Mouse (Mus musculus) thymus, postnatal 0 days (tissue): ENCODE measurements around the gene Tk1. TPM values are rescaled to one million over a fixed set of nuclear protein-coding genes. Genes with fewer than 3 reads are reported as not detected.
"Not testable (repeated sequence)": the region's sequence is repeated elsewhere in the genome, so short reads cannot be mapped to it uniquely, and the experiment has no call there.

ENCODE experiments used
- DNase-seq: peaks from one replicate; pipeline ENCODE4 v3.0.0-alpha.2; 2015; ENCODE audit warnings: low spot score
- polyA plus RNA-seq: library from polyadenylated mRNA; unstranded; fragments of >200 nt; fragmentation: Nextera tagmentation; extraction: Ambion mirVana; gene quantifications from 2 replicates; pipeline ENCODE4 v1.2.1, GENCODE M21; 2015

Gene Tk1
- polyA plus RNA-seq, 1 experiment from 2014 or later, result 133 TPM

GRCm38 (mm10) chr11:117847593-117848215 lies 21.8 kb upstream of the Tk1 start:
- DNase-seq, result no peak

- peak; percentile 24 for DNase-seq
These were observed 20.7 kb upstream of the Tk1 start for GRCm38 (mm10) chr11:117846640-117847039.

- no peak for DNase-seq
These were observed 19.8 kb upstream of the Tk1 start for GRCm38 (mm10) chr11:117845651-117846050.

- no peak for DNase-seq
These were observed 19.1 kb upstream of the Tk1 start for GRCm38 (mm10) chr11:117844997-117845396.

- no peak for DNase-seq
These were observed 17.5 kb upstream of the Tk1 start for GRCm38 (mm10) chr11:117843434-117843833.

GRCm38 (mm10) chr11:117840910-117841309 lies 15.0 kb upstream of the Tk1 start:
- DNase-seq, result no peak

GRCm38 (mm10) chr11:117839021-117839420 lies 13.1 kb upstream of the Tk1 start:
- DNase-seq, result no peak

- DNase-seq, result no peak
These were observed 12.7 kb upstream of the Tk1 start for GRCm38 (mm10) chr11:117838572-117838971.

GRCm38 (mm10) chr11:117836306-117836705 lies 10.4 kb upstream of the Tk1 start:
- no peak for DNase-seq

GRCm38 (mm10) chr11:117834086-117834485 lies 8.2 kb upstream of the Tk1 start:
- no peak for DNase-seq

GRCm38 (mm10) chr11:117833509-117833908 lies 7.6 kb upstream of the Tk1 start:
- not testable (repeated sequence) for DNase-seq

GRCm38 (mm10) chr11:117832086-117832969 lies 6.4 kb upstream of the Tk1 start:
- DNase-seq, result peak; percentile 95

- DNase-seq, result no peak
These were observed 4.5 kb upstream of the Tk1 start for GRCm38 (mm10) chr11:117830401-117830800.

- no peak for DNase-seq
These were observed 3.9 kb upstream of the Tk1 start for GRCm38 (mm10) chr11:117829671-117830215.

GRCm38 (mm10) chr11:117828888-117829604 lies 3.2 kb upstream of the Tk1 start:
- DNase-seq, result no peak

- peak; percentile 31 for DNase-seq
These were observed 2.4 kb upstream of the Tk1 start for GRCm38 (mm10) chr11:117828149-117828887.

GRCm38 (mm10) chr11:117827386-117827785 lies 1.5 kb upstream of the Tk1 start:
- peak; percentile 55 for DNase-seq

GRCm38 (mm10) chr11:117826916-117827315 lies 1.0 kb upstream of the Tk1 start:
- DNase-seq, result peak; percentile 49

- DNase-seq, result no peak
These were observed 272 bp upstream of the Tk1 start for GRCm38 (mm10) chr11:117826164-117826563.

GRCm38 (mm10) chr11:117824060-117824969 lies 1.6 kb downstream of the Tk1 start:
- peak; percentile 83 for DNase-seq
